Mouse (Mus musculus): ENCODE results near the gene Rad50. TPM values are rescaled to one million over a fixed set of nuclear protein-coding genes. Genes with fewer than 3 reads are reported as not detected.

The Rad50 gene
- polyA plus RNA-seq, 1 experiment from 2014 or later = 30.9 TPM

DNA sequence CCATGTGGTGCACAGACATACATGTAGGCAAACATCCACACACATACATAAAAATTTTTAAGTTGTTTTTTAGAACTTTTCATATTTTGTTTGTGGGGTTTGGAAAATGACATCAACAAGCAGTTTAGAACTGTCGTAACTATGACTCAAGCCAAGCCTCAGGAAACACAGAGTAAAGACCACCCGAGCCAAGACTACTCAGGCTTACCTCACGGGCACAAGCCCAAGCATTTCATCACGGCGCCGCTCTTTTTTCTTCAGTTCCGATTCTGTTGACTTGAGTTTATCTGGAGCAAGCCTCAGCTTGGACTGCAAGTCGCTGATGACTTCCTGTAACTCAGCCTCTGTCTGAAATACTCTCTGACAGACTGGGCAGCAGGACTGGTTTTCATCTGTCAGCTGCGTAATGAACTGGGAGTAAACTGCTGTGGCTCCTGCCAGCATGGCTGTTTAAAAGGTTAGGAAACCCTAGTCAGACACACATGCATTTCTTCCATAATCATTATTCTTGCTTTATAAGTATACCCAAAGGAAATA is 24.1 kb downstream of the Rad50 start:
- Histone ChIP-seq H3K4me2 (replicated peaks) (no peak overlapping the region), H3K9ac (no peak overlapping the region), H3K27me3 (no peaks in the 10 kb centered on the region), H3K27ac (no peak overlapping the region), H3K36me3 (peaks cover 32% of the 10 kb centered on the region), H3K4me1 (no peaks in the 10 kb centered on the region), H3K9me3 (no peaks in the 10 kb centered on the region), H3K4me3 (no peak overlapping the region)
- 84% methylated on average over 9 of the region's 9 CpGs for WGBS
- ATAC-seq (ENCODE audit: insufficient number of reproducible peaks, insufficient read depth, low FRiP score, low TSS enrichment) = no peak

- ATAC-seq (ENCODE audit: insufficient number of reproducible peaks, insufficient read depth, low FRiP score, low TSS enrichment) = no peak
- Histone ChIP-seq H3K9me3 (no peaks in the 10 kb centered on the region), H3K27ac (no peak overlapping the region), H3K36me3 (peaks cover 35% of the 10 kb centered on the region), H3K4me3 (no peak overlapping the region), H3K4me2 (replicated peaks) (no peak overlapping the region), H3K9ac (no peak overlapping the region), H3K4me1 (no peaks in the 10 kb centered on the region), H3K27me3 (no peaks in the 10 kb centered on the region)
- WGBS = 84% methylated on average over 2 of the region's 2 CpGs
Observed at GRCm38 (mm10) chr11:53682170-53682569, 24.9 kb downstream of the Rad50 start.

DNA sequence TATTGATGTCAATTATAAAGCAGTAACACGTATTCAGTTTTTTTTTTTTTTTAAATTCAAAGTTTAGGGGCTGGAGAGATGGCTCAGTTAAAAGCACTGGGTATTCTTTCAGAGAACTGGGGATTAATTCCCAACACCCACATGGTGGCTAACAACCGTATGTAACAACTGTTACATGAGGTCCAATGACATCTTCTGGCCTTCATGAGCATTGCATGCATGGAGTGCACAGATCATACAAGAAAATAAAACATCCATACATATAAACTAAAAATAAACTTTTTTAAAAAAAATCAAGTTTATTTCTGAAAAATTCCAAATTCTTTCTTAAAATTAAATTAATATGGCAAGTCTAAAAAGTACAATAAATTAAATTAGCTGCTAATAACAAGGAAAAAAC is 25.4 kb downstream of the Rad50 start:
- H3K36me3 ChIP-seq = peaks cover 38% of the 10 kb centered on the region
- WGBS = 88% methylated on average over 2 of the region's 2 CpGs
- no peak for ATAC-seq (ENCODE audit: insufficient number of reproducible peaks, insufficient read depth, low FRiP score, low TSS enrichment)
- no peaks in the 10 kb centered on the region for H3K4me1 ChIP-seq
- H3K4me3 ChIP-seq = no peak overlapping the region
- H3K9ac ChIP-seq = no peak overlapping the region
- no peak overlapping the region for H3K27ac ChIP-seq
- H3K27me3 ChIP-seq = no peaks in the 10 kb centered on the region
- H3K9me3 ChIP-seq = no peaks in the 10 kb centered on the region
- H3K4me2 ChIP-seq (replicated peaks) = no peak overlapping the region

DNA sequence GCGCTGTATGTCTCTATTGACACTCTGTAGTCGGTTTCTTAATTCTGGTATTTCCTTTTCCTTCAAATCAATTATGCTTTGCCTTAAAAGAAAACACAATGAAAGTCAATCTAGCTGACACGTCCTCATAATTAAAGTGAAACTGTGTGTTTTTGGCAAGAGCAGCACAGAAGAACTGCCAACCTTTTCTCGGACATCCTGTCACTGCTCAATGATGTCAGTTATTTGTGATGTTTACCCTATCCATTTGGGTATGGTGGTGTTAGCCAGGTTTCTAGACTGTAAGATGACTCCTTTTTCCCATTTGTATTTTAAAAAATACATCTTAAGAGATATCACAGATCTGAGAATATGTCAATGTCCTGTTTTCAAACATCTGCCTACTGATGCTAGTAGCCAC is 27.0 kb downstream of the Rad50 start:
- peaks cover 46% of the 10 kb centered on the region for H3K36me3 ChIP-seq
- ATAC-seq (ENCODE audit: insufficient number of reproducible peaks, insufficient read depth, low FRiP score, low TSS enrichment) = no peak
- H3K27ac ChIP-seq = no peak overlapping the region
- H3K4me2 ChIP-seq (replicated peaks) = no peak overlapping the region
- no peaks in the 10 kb centered on the region for H3K4me1 ChIP-seq
- H3K9ac ChIP-seq = no peak overlapping the region
- H3K4me3 ChIP-seq = no peak overlapping the region
- H3K9me3 ChIP-seq = no peaks in the 10 kb centered on the region
- WGBS = 86% methylated on average over 4 of the region's 4 CpGs
- no peaks in the 10 kb centered on the region for H3K27me3 ChIP-seq

- WGBS = 95% methylated on average over 4 of the region's 4 CpGs
- Histone ChIP-seq H3K27ac (no peak overlapping the region), H3K9ac (no peak overlapping the region), H3K36me3 (peaks cover 59% of the 10 kb centered on the region), H3K4me3 (no peak overlapping the region), H3K4me1 (no peaks in the 10 kb centered on the region), H3K27me3 (no peaks in the 10 kb centered on the region), H3K4me2 (replicated peaks) (no peak overlapping the region), H3K9me3 (no peaks in the 10 kb centered on the region)
- no peak for ATAC-seq (ENCODE audit: insufficient number of reproducible peaks, insufficient read depth, low FRiP score, low TSS enrichment)
Observed at GRCm38 (mm10) chr11:53671414-53671813, 35.7 kb downstream of the Rad50 start.

DNA sequence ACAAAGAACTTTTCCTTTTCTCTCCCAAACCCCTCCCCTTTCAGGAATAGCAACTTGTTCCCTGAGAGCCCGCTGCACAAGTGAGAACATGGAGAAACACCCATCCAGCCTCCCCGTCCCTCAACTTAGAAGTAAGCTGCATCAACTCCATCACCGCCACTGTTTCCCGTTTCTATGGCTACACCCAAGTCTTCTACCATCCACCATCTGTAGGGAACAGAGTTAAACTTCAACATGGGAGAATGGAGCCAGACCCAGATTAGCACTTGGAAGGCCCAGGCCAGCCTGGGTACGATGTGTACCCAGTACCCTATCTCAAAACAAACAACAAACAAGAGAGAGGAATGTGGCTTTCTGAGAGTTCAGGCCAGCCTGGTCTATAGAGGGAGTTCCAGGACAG is 43.0 kb downstream of the Rad50 start:
- no peak overlapping the region for H3K9ac ChIP-seq
- no peaks in the 10 kb centered on the region for H3K9me3 ChIP-seq
- no peak overlapping the region for H3K4me2 ChIP-seq (replicated peaks)
- H3K27ac ChIP-seq = no peak overlapping the region
- ATAC-seq (ENCODE audit: insufficient number of reproducible peaks, insufficient read depth, low FRiP score, low TSS enrichment) = no peak
- no peaks in the 10 kb centered on the region for H3K27me3 ChIP-seq
- 83% methylated on average over 5 of the region's 5 CpGs for WGBS
- peaks cover 30% of the 10 kb centered on the region for H3K36me3 ChIP-seq
- H3K4me3 ChIP-seq = no peak overlapping the region
- H3K4me1 ChIP-seq = no peaks in the 10 kb centered on the region

GRCm38 (mm10) chr11:53662794-53663674 is 44.1 kb downstream of the Rad50 start:
- no peak overlapping the region for H3K27ac ChIP-seq
- no peaks in the 10 kb centered on the region for H3K4me1 ChIP-seq
- H3K4me3 ChIP-seq = no peak overlapping the region
- H3K9ac ChIP-seq = no peak overlapping the region
- H3K36me3 ChIP-seq = peaks cover 24% of the 10 kb centered on the region
- no peaks in the 10 kb centered on the region for H3K27me3 ChIP-seq
- H3K4me2 ChIP-seq (replicated peaks) = no peak overlapping the region
- WGBS = 64% methylated on average over 14 of the region's 14 CpGs
- H3K9me3 ChIP-seq = no peaks in the 10 kb centered on the region
- no peak for ATAC-seq (ENCODE audit: insufficient number of reproducible peaks, insufficient read depth, low FRiP score, low TSS enrichment)

- Histone ChIP-seq H3K4me2 (replicated peaks) (no peak overlapping the region), H3K27ac (no peak overlapping the region), H3K4me1 (no peaks in the 10 kb centered on the region), H3K9ac (no peak overlapping the region), H3K4me3 (no peak overlapping the region), H3K36me3 (peaks cover 18% of the 10 kb centered on the region), H3K27me3 (no peaks in the 10 kb centered on the region), H3K9me3 (no peaks in the 10 kb centered on the region)
- WGBS = 79% methylated on average over 6 of the region's 6 CpGs
- no peak for ATAC-seq (ENCODE audit: insufficient number of reproducible peaks, insufficient read depth, low FRiP score, low TSS enrichment)
Observed at GRCm38 (mm10) chr11:53657828-53658227, 49.3 kb downstream of the Rad50 start.

DNA sequence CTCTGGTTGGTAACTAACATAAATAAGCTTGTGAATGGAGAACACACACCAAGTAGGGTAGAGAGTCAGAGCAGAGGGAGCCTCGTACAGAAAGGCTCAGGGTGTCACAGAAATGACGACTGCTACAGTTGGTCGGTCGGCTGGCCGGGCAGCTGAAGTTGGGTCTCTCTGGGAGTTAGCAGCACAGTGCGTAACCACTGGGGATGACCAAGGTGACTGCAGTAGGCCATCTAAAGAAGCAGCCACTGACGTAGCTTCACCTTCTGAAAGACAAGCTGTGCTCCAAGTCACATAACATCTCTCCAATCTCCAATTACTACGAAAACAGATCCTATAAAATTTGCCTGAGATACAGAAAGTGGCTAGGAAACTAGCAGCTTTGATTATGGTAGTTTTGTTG is 49.7 kb downstream of the Rad50 start:
- 85% methylated on average over 8 of the region's 8 CpGs for WGBS
- no peaks in the 10 kb centered on the region for H3K27me3 ChIP-seq
- H3K9ac ChIP-seq = no peak overlapping the region
- H3K36me3 ChIP-seq = peaks cover 22% of the 10 kb centered on the region
- ATAC-seq (ENCODE audit: insufficient number of reproducible peaks, insufficient read depth, low FRiP score, low TSS enrichment) = no peak
- no peaks in the 10 kb centered on the region for H3K9me3 ChIP-seq
- no peak overlapping the region for H3K27ac ChIP-seq
- H3K4me3 ChIP-seq = no peak overlapping the region
- no peak overlapping the region for H3K4me2 ChIP-seq (replicated peaks)
- H3K4me1 ChIP-seq = no peaks in the 10 kb centered on the region

DNA sequence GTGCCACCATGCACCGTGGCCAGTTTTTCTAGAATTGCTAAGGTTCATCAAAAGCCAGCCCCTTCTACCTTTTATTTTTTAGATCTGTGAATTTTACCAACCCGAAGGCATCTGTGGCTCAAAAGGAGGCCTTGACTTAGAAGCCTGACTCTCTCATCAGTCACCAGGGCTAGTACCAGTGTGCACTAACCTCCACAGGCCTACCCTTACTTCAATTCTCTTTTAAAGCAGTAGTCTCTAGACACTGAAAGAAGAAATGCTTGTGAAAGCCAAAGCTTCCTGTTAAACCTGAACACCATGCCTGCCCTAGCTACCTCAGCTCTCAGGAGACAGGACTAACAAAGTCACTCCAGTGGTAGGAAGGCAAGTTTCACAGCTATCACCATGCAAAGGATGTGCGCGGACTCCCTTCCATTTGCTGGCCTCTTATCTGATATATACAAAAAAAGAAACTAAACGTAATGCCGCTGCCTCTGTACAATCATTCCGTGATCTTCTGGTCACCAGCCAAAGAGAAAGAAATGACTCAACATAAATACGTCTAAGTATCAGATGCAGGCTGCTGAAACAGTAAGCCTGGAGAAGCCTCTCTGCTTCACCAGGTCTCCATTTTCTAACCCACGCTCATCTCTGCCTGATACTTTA is 50.4 kb downstream of the Rad50 start:
- Histone ChIP-seq H3K9ac (no peak overlapping the region), H3K4me3 (no peak overlapping the region), H3K4me2 (replicated peaks) (no peak overlapping the region), H3K27me3 (no peaks in the 10 kb centered on the region), H3K4me1 (no peaks in the 10 kb centered on the region), H3K9me3 (no peaks in the 10 kb centered on the region), H3K36me3 (peaks cover 29% of the 10 kb centered on the region), H3K27ac (no peak overlapping the region)
- no peak for ATAC-seq (ENCODE audit: insufficient number of reproducible peaks, insufficient read depth, low FRiP score, low TSS enrichment)
- 89% methylated on average over 9 of the region's 9 CpGs for WGBS

DNA sequence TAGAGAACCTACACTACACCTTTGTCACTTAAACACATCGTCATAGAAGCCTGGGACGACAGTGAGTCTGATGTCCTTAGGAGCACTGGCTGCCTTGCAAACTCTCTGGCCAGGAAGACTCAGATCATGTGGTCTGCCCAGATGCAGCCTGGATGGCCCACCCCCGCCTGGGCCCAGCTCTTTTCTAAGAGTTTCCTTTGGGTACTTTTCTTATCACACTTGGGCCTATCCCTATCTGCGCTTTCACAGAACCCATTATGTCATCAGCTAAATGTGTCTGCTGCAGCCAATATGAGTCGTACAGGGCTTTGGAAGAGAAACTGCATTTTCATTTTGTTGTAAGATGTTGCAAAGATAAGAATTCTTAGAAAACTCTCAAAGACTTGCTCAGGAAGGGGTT is 52.1 kb downstream of the Rad50 start:
- WGBS = 87% methylated on average over 5 of the region's 5 CpGs
- Histone ChIP-seq H3K36me3 (peaks cover 44% of the 10 kb centered on the region), H3K9ac (no peak overlapping the region), H3K4me2 (replicated peaks) (no peak overlapping the region), H3K27ac (no peak overlapping the region), H3K4me1 (no peaks in the 10 kb centered on the region), H3K27me3 (no peaks in the 10 kb centered on the region), H3K4me3 (no peak overlapping the region), H3K9me3 (no peaks in the 10 kb centered on the region)
- ATAC-seq (ENCODE audit: insufficient number of reproducible peaks, insufficient read depth, low FRiP score, low TSS enrichment) = no peak

- Histone ChIP-seq H3K9ac (no peak overlapping the region), H3K9me3 (no peaks in the 10 kb centered on the region)
- ATAC-seq (ENCODE audit: insufficient number of reproducible peaks, insufficient read depth, low FRiP score, low TSS enrichment) = no peak
Observed at GRCm38 (mm10) chr11:53652427-53652826, 54.7 kb downstream of the Rad50 start.

More at GRCm38 (mm10) chr11:53652427-53652826, 54.7 kb downstream of the Rad50 start:
- Histone ChIP-seq H3K4me2 (replicated peaks) (no peak overlapping the region), H3K36me3 (peaks cover 50% of the 10 kb centered on the region), H3K4me3 (no peak overlapping the region), H3K4me1 (no peaks in the 10 kb centered on the region), H3K27ac (no peak overlapping the region), H3K27me3 (no peaks in the 10 kb centered on the region)
- 88% methylated on average over 2 of the region's 2 CpGs for WGBS
